Mouse (Mus musculus) thymus, adult 2 months (tissue): ENCODE measurements at regions not wholly inside any gene's neighbourhood (a gene's known extent, or its start where the extent isn't known, plus 50 kb on each side); places are given as distances from the start of the nearest gene placed in this dataset.

Experiments used
- DNase-seq: peaks from one replicate; pipeline ENCODE4 v3.0.0; 2021
- H3K27ac ChIP-seq: fragments of 200-500 bp; 2 replicates; pipeline ENCODE4 v1.5.1; 2012; ENCODE audit warnings: low read length, control low read depth; ENCODE audit not compliant: control insufficient read depth, insufficient read depth
- H3K27me3 ChIP-seq: fragments of 200-500 bp; 2 replicates; pipeline ENCODE4 v1.6.1; 2012; ENCODE audit warnings: mild to moderate bottlenecking, low read length, moderate library complexity, mixed read lengths; ENCODE audit not compliant: control insufficient read depth, insufficient read depth
- H3K36me3 ChIP-seq: fragments of 200-500 bp; 2 replicates; pipeline ENCODE4 v1.6.1; 2012; ENCODE audit warnings: mild to moderate bottlenecking, low read length, moderate library complexity; ENCODE audit not compliant: control insufficient read depth, insufficient read depth
- H3K4me1 ChIP-seq: fragments of 200-500 bp; replicated peaks from 2 replicates; pipeline ENCODE4 v1.6.1; 2012; ENCODE audit warnings: low read length; ENCODE audit not compliant: control insufficient read depth, insufficient read depth
- H3K4me3 ChIP-seq: fragments of 200-500 bp; 2 replicates; pipeline ENCODE4 v1.5.1; 2012; ENCODE audit warnings: mild to moderate bottlenecking, low read length, control low read depth, moderate library complexity; ENCODE audit not compliant: control insufficient read depth, insufficient read depth
- CTCF ChIP-seq: fragments of 200-500 bp; IDR thresholded peaks from 2 replicates; pipeline ENCODE4 v1.5.1; 2012; ENCODE audit warnings: mild to moderate bottlenecking, control low read depth, low read length, moderate library complexity, borderline replicate concordance; ENCODE audit not compliant: control insufficient read depth, poor library complexity, insufficient read depth; ENCODE audit errors: extremely low read depth
- POLR2A ChIP-seq: fragments of 200-500 bp; IDR thresholded peaks from 2 replicates; pipeline ENCODE4 v1.6.1; 2012; ENCODE audit warnings: mild to moderate bottlenecking, low read length, control low read depth, moderate library complexity; ENCODE audit not compliant: control insufficient read depth, poor library complexity, insufficient read depth; ENCODE audit errors: extremely low read depth
- WGBS: fragments of 180-500 bp; shearing (Covaris S2); methylation state at CpG from one replicate; pipeline ENCODE4 v1.1.7; 2018; 5-methylcytosine and 5-hydroxymethylcytosine counted together

DNA sequence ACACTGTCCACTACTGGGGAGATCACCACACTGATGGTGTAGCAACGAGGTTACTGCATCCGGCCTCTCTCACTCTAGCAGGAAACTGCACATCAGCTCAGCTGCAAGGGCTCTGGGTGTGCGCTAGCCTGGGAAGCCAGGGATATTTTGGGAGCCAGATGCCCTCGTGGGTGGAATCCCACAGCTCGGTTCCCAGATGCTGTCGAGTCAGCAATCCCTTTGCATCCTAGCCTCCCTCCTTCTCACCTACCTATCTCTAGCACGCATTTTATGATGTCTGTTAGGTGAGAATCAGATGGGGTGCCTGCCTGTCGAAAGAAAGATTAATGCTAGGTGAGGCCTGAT, 316.8 kb downstream of the Ptpru start:
- 67% methylated on average over 8 of the region's 8 CpGs for WGBS
- Histone ChIP-seq H3K4me3 (no peak overlapping the region), H3K36me3 (no peaks in the 10 kb centered on the region), H3K4me1 (no peaks in the 10 kb centered on the region), H3K27me3 (no peaks in the 10 kb centered on the region), H3K27ac (no peak overlapping the region)
- TF ChIP-seq POLR2A, result no peak
- TF ChIP-seq CTCF, result no peak
- no peak for DNase-seq

DNA sequence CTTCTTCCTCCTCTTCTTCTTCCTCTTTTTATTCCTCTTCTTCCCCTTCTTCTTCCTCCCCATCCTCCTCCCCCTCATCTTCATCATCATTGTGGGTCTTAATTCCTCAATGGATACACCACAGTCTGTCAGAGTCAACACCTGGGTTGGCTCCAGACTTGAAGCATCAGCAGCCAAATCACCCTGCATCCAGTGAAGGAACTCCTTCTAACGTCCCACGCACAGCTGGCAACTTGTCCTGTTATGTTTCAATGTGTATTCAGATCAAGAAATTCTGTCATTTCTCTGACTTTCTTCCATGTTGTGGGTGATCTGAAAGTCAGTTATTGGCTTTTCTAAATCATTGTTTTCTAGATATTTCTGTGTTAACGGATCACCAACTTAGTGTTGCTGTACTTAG, 312.9 kb downstream of the Ptpru start:
- no peak for DNase-seq
- Histone ChIP-seq H3K27ac (no peak overlapping the region), H3K27me3 (no peaks in the 10 kb centered on the region), H3K4me3 (no peak overlapping the region), H3K36me3 (no peaks in the 10 kb centered on the region), H3K4me1 (no peaks in the 10 kb centered on the region)
- no peak for TF ChIP-seq CTCF
- 89% methylated on average over 3 of the region's 3 CpGs for WGBS

DNA sequence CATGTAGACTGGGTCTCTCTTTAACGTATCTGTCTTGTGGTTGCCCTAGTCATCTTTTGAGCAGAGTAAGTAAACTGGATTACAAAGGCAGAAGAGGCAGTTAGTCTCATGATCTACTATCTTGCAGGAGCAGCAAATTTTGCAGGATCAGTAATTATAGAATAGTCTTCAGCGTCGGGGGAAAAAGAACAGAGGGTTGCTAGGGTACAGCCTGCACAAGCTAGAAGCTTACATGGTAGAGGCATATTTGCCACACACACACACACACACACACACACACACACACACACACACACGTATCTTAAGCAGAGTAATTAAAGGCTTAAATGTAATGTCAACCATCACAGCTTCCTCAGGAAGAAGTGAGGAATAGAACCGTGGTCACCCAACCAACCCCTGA, 307.6 kb downstream of the Ptpru start:
- 61% methylated on average over 5 of the region's 5 CpGs for WGBS
- TF ChIP-seq CTCF (no peak), POLR2A (no peak)

DNA sequence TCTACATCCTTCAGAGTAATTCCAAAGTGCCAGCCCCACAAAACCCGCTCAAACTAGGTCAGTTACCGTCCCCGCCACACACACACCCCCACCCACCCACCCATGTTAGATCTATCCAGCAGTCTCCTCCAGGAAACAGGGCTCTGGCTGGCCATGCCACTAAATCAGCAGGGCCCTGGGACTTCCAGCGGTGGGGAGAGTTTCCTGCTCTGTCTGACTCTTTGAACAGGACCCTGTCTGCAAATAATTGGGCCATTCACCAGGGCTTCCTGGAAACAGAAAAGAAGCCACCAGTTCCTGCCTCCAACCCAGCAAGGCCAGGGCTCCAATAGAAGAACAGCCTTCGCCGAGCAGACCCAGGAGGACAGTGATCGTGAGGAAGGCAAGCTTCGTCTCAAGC, 307.1 kb downstream of the Ptpru start:
- Histone ChIP-seq H3K4me3 (no peak overlapping the region), H3K27me3 (no peaks in the 10 kb centered on the region), H3K27ac (no peak overlapping the region), H3K36me3 (no peaks in the 10 kb centered on the region), H3K4me1 (no peaks in the 10 kb centered on the region)
- 54% methylated on average over 8 of the region's 8 CpGs for WGBS
- no peak for DNase-seq
- TF ChIP-seq CTCF, result no peak
- no peak for TF ChIP-seq POLR2A

More for the DNA sequence above, 307.6 kb downstream of the Ptpru start:
- Histone ChIP-seq H3K4me1 (no peaks in the 10 kb centered on the region), H3K27ac (no peak overlapping the region), H3K4me3 (no peak overlapping the region), H3K27me3 (no peaks in the 10 kb centered on the region), H3K36me3 (no peaks in the 10 kb centered on the region)
- no peak for DNase-seq

DNA sequence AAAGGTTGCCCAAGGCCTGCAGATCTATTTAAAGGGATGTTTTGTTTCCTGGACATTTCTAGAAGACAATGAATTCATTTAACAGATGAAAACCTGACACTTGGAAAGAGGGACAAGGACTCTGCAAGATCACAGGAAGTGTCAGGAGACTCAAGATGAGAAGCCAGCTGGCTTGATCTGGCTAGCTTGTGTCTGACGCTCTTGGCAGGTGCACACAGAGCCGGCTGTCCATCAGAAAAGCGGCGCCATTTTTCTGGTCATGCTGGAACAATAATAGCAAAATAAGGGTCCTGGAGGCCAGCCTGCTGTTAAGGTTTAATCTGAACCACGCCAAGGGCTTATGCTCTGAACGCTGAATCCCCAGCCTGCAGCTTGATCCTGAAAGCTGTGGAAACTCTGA, 303.3 kb downstream of the Ptpru start:
- H3K27me3 ChIP-seq, result no peaks in the 10 kb centered on the region
- 90% methylated on average over 6 of the region's 6 CpGs for WGBS
- H3K4me3 ChIP-seq, result no peak overlapping the region
- H3K27ac ChIP-seq, result no peak overlapping the region
- no peaks in the 10 kb centered on the region for H3K4me1 ChIP-seq
- no peak for DNase-seq
- no peaks in the 10 kb centered on the region for H3K36me3 ChIP-seq
- TF ChIP-seq CTCF (no peak), POLR2A (no peak)

DNA sequence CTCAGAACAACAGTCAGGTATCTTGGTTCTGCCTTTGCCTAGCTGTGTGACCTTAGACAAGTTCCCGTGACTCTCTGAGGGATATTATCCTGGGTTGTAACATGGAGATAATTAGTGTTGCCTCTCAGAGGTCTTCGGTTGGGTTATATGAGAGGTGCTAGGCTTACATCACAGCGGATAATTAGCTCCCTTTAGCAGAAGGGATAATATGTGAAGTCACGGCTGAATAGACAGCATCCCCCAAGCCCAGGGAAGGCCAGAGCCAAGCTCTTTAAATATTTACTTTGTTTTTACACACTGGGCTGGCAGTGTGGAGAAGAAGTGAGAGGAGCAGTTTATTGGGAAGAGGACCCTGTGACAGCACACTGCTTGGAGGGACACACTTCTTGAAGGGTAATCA, 299.9 kb downstream of the Ptpru start:
- no peak for DNase-seq
- 94% methylated on average over 4 of the region's 4 CpGs for WGBS
- H3K4me3 ChIP-seq, result no peak overlapping the region
- H3K4me1 ChIP-seq, result no peaks in the 10 kb centered on the region
- H3K27ac ChIP-seq, result no peak overlapping the region
- no peaks in the 10 kb centered on the region for H3K36me3 ChIP-seq
- no peaks in the 10 kb centered on the region for H3K27me3 ChIP-seq
- TF ChIP-seq POLR2A, result no peak
- no peak for TF ChIP-seq CTCF

DNA sequence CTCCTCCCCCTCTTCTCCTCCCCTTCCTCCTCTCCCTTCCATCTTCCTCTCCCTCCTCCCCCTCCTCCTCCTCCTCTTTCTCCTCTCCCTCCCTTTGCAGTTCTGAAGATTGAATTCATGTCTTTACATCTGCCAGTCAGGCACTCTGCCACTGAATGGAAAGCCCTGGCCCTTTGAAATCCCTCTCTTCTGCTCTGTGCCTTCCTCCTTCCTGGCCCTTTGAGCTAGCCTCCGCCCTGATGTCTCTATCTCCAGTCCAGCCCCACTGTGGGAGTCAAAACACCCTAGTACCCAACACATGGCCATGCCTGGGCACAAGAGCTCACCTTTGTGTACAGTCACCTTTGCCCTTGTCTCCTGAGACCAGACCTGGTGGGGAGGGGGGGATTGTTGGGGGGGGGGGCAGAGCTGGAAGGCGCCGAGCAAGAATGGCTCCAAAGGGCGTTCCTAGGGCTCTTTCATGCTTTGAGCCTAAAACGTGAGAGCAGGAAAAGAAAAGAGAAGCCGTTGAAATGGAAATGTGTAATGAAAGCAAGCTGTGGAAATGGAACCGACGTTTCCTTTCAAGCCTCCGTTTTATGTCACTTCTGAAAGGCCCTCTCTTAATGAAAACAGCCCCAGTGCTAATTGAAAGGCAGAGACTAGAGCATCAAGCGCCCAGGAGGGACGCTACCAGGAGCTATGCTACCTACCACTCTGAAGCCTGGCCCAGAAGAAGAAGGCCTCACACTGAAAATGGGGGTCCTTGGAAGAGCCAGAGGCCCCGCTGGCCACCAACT, 291.5 kb downstream of the Ptpru start:
- no peak overlapping the region for H3K27ac ChIP-seq
- no peaks in the 10 kb centered on the region for H3K36me3 ChIP-seq
- H3K4me1 ChIP-seq, result no peaks in the 10 kb centered on the region
- no peaks in the 10 kb centered on the region for H3K27me3 ChIP-seq
- 84% methylated on average over 12 of the region's 12 CpGs for WGBS
- DNase-seq, result no peak
- TF ChIP-seq CTCF (no peak), POLR2A (no peak)
- no peak overlapping the region for H3K4me3 ChIP-seq
